Mouse (Mus musculus) heart, adult 2 months (tissue): ENCODE results near the gene Mterf4.

Experiments used
- CTCF ChIP-seq: fragments of 200-600 bp; IDR thresholded peaks from 2 replicates; pipeline ENCODE4 v1.8.1; 2022; ENCODE audit warnings: antibody characterized with exemption, mild to moderate bottlenecking, moderate library complexity
- POLR2A ChIP-seq: fragments of 200-500 bp; IDR thresholded peaks from 2 replicates; pipeline ENCODE4 v1.6.1; 2011; ENCODE audit warnings: mild to moderate bottlenecking, low read depth, low read length, control low read depth; ENCODE audit not compliant: insufficient read depth

- TF ChIP-seq CTCF (no peak), POLR2A (no peak)
These were observed 44.0 kb upstream of the Mterf4 start for GRCm38 (mm10) chr1:93349701-93350100.
